Mouse (Mus musculus) heart, adult 2 months (tissue): ENCODE results near the gene Rnf187.

Experiments
- CTCF ChIP-seq: fragments of 200-600 bp; IDR thresholded peaks from 2 replicates; pipeline ENCODE4 v1.8.1; 2022; ENCODE audit warnings: antibody characterized with exemption, mild to moderate bottlenecking, moderate library complexity
- POLR2A ChIP-seq: fragments of 200-500 bp; IDR thresholded peaks from 2 replicates; pipeline ENCODE4 v1.6.1; 2011; ENCODE audit warnings: mild to moderate bottlenecking, low read depth, low read length, control low read depth; ENCODE audit not compliant: insufficient read depth

GRCm38 (mm10) chr11:58974414-58974813, 35.7 kb upstream of the Rnf187 start:
- TF ChIP-seq POLR2A (no peak), CTCF (no peak)
